ENCODE assay signal across 8 mouse cellular contexts in genomic region chr2:31297602-31298268, GRCm38 (mm10). TPM values are rescaled to one million over a fixed set of nuclear protein-coding genes. Genes with fewer than 3 reads are reported as not detected.
A peak's percentile ranks its signal among the peaks of the same experiment; 100 is the strongest.
DNase-seq lines count a peak whose midpoint lies in the region; ATAC-seq and TF ChIP-seq lines count a peak whose summit lies in the region.

No protein-coding gene starts in this region.

- TF ChIP-seq EP300 in stomach, postnatal 0 days (optimal IDR thresholded peaks at IDR 0.05) = no peak

- H3K36me3 ChIP-seq in testis, adult 2 months (ENCODE audit: control insufficient read depth, insufficient read depth, low read length) = no peaks in the 10 kb centered on the region
- peaks cover 8% of the 10 kb centered on the region; the same call in 1 of the 2 replicates for H3K36me3 ChIP-seq in hindbrain, embryonic 16.5 days (ENCODE audit: control insufficient read depth, insufficient read depth, low read length)
- no peaks in the 10 kb centered on the region for H3K36me3 ChIP-seq in limb, embryonic 11.5 days (ENCODE audit: control insufficient read depth, insufficient read depth, low read length)
- H3K36me3 ChIP-seq in midbrain, embryonic 11.5 days (ENCODE audit: control insufficient read depth, insufficient read depth, low read length) = 0 out of 2 replicates have a peak, but pooled peaks cover under 1% of the 10 kb centered on the region
- H3K36me3 ChIP-seq in stomach, postnatal 0 days (ENCODE audit: control insufficient read depth, insufficient read depth, low read length) = no peaks in the 10 kb centered on the region

- peak; percentile 88 for ATAC-seq in hindbrain, embryonic 16.5 days
- ATAC-seq in limb, embryonic 11.5 days (ENCODE audit: insufficient number of reproducible peaks, low FRiP score, low TSS enrichment, low read depth) = peak; percentile 76
- ATAC-seq in midbrain, embryonic 11.5 days (ENCODE audit: low FRiP score) = peak; percentile 83
- peak; percentile 89 for ATAC-seq in stomach, postnatal 0 days (ENCODE audit: low FRiP score, low TSS enrichment)

- no peak for TF ChIP-seq CTCF in testis, adult 2 months (IDR thresholded peaks at IDR 0.05; ENCODE audit: control insufficient read depth, insufficient read depth, insufficient replicate concordance, low read depth, low read length)
- no peak for TF ChIP-seq CTCF in stomach, postnatal 0 days (IDR thresholded peaks at IDR 0.05; ENCODE audit: low read depth)

- no peak for DNase-seq in testis, postnatal 10 days (ENCODE audit: low spot score)
- DNase-seq in cerebellum, postnatal 14 days = peak; percentile 55
- DNase-seq in gastrocnemius, postnatal 10 days = peak; percentile 37
- DNase-seq in limb, embryonic 11.5 days (ENCODE audit: low spot score) = peak; percentile 76
- DNase-seq in midbrain, embryonic 11.5 days (ENCODE audit: low spot score, missing footprints) = peak; percentile 93
- peak; percentile 68 for DNase-seq in stomach, postnatal 0 days (ENCODE audit: low spot score)

- WGBS in hindbrain, embryonic 16.5 days = 3% methylated on average over 17 of the region's 17 CpGs
- WGBS in limb, embryonic 11.5 days = 5% methylated on average over 17 of the region's 17 CpGs
- 1% methylated on average over 17 of the region's 17 CpGs for WGBS in midbrain, embryonic 11.5 days
- WGBS in stomach, postnatal 0 days = 5% methylated on average over 17 of the region's 17 CpGs

- no peaks in the 10 kb centered on the region for H3K9me3 ChIP-seq in hindbrain, embryonic 16.5 days (ENCODE audit: control insufficient read depth, low read length)
- H3K9me3 ChIP-seq in limb, embryonic 11.5 days (ENCODE audit: control insufficient read depth, low read length) = no peaks in the 10 kb centered on the region
- no peaks in the 10 kb centered on the region for H3K9me3 ChIP-seq in midbrain, embryonic 11.5 days (ENCODE audit: control insufficient read depth, low read length)
- no peaks in the 10 kb centered on the region for H3K9me3 ChIP-seq in stomach, postnatal 0 days (ENCODE audit: control insufficient read depth, low read length)

- H3K4me1 ChIP-seq in testis, adult 2 months (ENCODE audit: control insufficient read depth, insufficient read depth, low read length) = peaks cover 4% of the 10 kb centered on the region
- H3K4me1 ChIP-seq in hindbrain, embryonic 16.5 days (ENCODE audit: control insufficient read depth, insufficient read depth, low read depth, low read length) = peaks cover 2% of the 10 kb centered on the region; the same call in 1 of the 2 replicates
- no peaks in the 10 kb centered on the region for H3K4me1 ChIP-seq in limb, embryonic 11.5 days (ENCODE audit: control insufficient read depth, insufficient read depth, low read length)
- H3K4me1 ChIP-seq in midbrain, embryonic 11.5 days (ENCODE audit: control insufficient read depth, insufficient read depth, low read length) = 0 out of 2 replicates have a peak, but pooled peaks cover 3% of the 10 kb centered on the region
- no peaks in the 10 kb centered on the region for H3K4me1 ChIP-seq in stomach, postnatal 0 days (replicated peaks; ENCODE audit: control insufficient read depth, insufficient read depth)

- peak overlapping the region; percentile 72 for H3K4me3 ChIP-seq in testis, adult 2 months (ENCODE audit: control insufficient read depth, low read depth, low read length)
- peak overlapping the region; percentile 48 for H3K4me3 ChIP-seq in hindbrain, embryonic 16.5 days (ENCODE audit: low read length)
- H3K4me3 ChIP-seq in limb, embryonic 11.5 days (ENCODE audit: low read depth, low read length) = peak overlapping the region; percentile 34
- peak overlapping the region; percentile 42 for H3K4me3 ChIP-seq in midbrain, embryonic 11.5 days (ENCODE audit: low read depth, low read length)
- peak overlapping the region; percentile 39 for H3K4me3 ChIP-seq in stomach, postnatal 0 days (ENCODE audit: low read depth, low read length)

- H3K27ac ChIP-seq in testis, adult 2 months (ENCODE audit: control insufficient read depth, insufficient read depth, low read depth, low read length) = no peak overlapping the region
- no peak overlapping the region for H3K27ac ChIP-seq in hindbrain, embryonic 16.5 days (ENCODE audit: low read depth, low read length)
- no peak overlapping the region for H3K27ac ChIP-seq in limb, embryonic 11.5 days (replicated peaks; ENCODE audit: low read depth, low read length)
- no peak overlapping the region for H3K27ac ChIP-seq in midbrain, embryonic 11.5 days (ENCODE audit: low read depth, low read length)
- H3K27ac ChIP-seq in stomach, postnatal 0 days (replicated peaks) = no peak overlapping the region

- peak overlapping the region; percentile 61 for H3K9ac ChIP-seq in hindbrain, embryonic 16.5 days (ENCODE audit: low read depth, low read length)
- peak overlapping the region; percentile 64 for H3K9ac ChIP-seq in limb, embryonic 11.5 days (ENCODE audit: low read length)
- peak overlapping the region; percentile 76 for H3K9ac ChIP-seq in midbrain, embryonic 11.5 days (ENCODE audit: low read length)
- peak overlapping the region; percentile 48; the same call in 1 of the 2 replicates for H3K9ac ChIP-seq in stomach, postnatal 0 days (ENCODE audit: low read length)

- no peak for TF ChIP-seq POLR2A in testis, adult 2 months (IDR thresholded peaks at IDR 0.05; ENCODE audit: control insufficient read depth, low read depth, low read length)

- peak overlapping the region; percentile 68 for H3K4me2 ChIP-seq in hindbrain, embryonic 16.5 days (ENCODE audit: low read length)
- peak overlapping the region; percentile 45 for H3K4me2 ChIP-seq in limb, embryonic 11.5 days (ENCODE audit: low read depth, severe bottlenecking)
- H3K4me2 ChIP-seq in midbrain, embryonic 11.5 days = peak overlapping the region; percentile 49
- H3K4me2 ChIP-seq in stomach, postnatal 0 days (replicated peaks; ENCODE audit: low read depth) = peak overlapping the region; percentile 60

- no peaks in the 10 kb centered on the region for H3K27me3 ChIP-seq in testis, adult 2 months (ENCODE audit: control insufficient read depth, insufficient read depth, low read length)
- no peaks in the 10 kb centered on the region for H3K27me3 ChIP-seq in hindbrain, embryonic 16.5 days (replicated peaks; ENCODE audit: control insufficient read depth, insufficient read depth, low read length)
- no peaks in the 10 kb centered on the region for H3K27me3 ChIP-seq in limb, embryonic 11.5 days (ENCODE audit: control insufficient read depth, insufficient read depth, low read length)
- H3K27me3 ChIP-seq in midbrain, embryonic 11.5 days (ENCODE audit: control insufficient read depth, insufficient read depth, low read length) = no peaks in the 10 kb centered on the region
- no peaks in the 10 kb centered on the region for H3K27me3 ChIP-seq in stomach, postnatal 0 days (ENCODE audit: control insufficient read depth, insufficient read depth, low read length)

RNA-seq across cellular contexts. Expression of gene Hmcn2, which starts 16.5 kb away (rescaled TPM):
- polyA plus RNA-seq in testis, adult 2 months (2012; rRNA removed) = 4.1 and 5.3 TPM in 2 replicates
- 10 to 100 TPM; 38.8 to 50.5 TPM for total RNA-seq in gastrocnemius, postnatal 10 days (2021)
- polyA plus RNA-seq in hindbrain, embryonic 16.5 days (2015; fragmentation: Nextera tagmentation; extraction: Ambion mirVana) = 0.30 TPM in 2 replicates
- polyA plus RNA-seq in limb, embryonic 11.5 days (2014; fragmentation: Nextera tagmentation; extraction: Ambion mirVana) = not detected in 2 replicates
- 0.10 TPM in 1 of 2 replicates, not detected in the other for polyA plus RNA-seq in midbrain, embryonic 11.5 days (2014; fragmentation: Nextera tagmentation; extraction: Ambion mirVana)
- 2.6 and 3.4 TPM in 2 replicates for polyA plus RNA-seq in stomach, postnatal 0 days (2015; fragmentation: Nextera tagmentation; extraction: Ambion mirVana)

RNA-seq across cellular contexts. Expression of gene Ncs1, which starts 52.1 kb away (rescaled TPM):
- polyA plus RNA-seq in testis, adult 2 months (2012; rRNA removed) = 5.7 and 7.7 TPM in 2 replicates
- total RNA-seq in gastrocnemius, postnatal 10 days (2021) = 10 to 100 TPM; 17.6 to 18.6 TPM
- 151 and 174 TPM in 2 replicates for polyA plus RNA-seq in hindbrain, embryonic 16.5 days (2015; fragmentation: Nextera tagmentation; extraction: Ambion mirVana)
- 59.6 and 61.9 TPM in 2 replicates for polyA plus RNA-seq in limb, embryonic 11.5 days (2014; fragmentation: Nextera tagmentation; extraction: Ambion mirVana)
- polyA plus RNA-seq in midbrain, embryonic 11.5 days (2014; fragmentation: Nextera tagmentation; extraction: Ambion mirVana) = 64.3 and 67.4 TPM in 2 replicates
- 9.8 and 10.1 TPM in 2 replicates for polyA plus RNA-seq in stomach, postnatal 0 days (2015; fragmentation: Nextera tagmentation; extraction: Ambion mirVana)
